Mouse (Mus musculus) small intestine, adult 2 months (tissue): ENCODE results near the gene Plekhb2.

Source experiments
- CTCF ChIP-seq: fragments of 200-500 bp; IDR thresholded peaks from 2 replicates; pipeline ENCODE4 v1.5.1; 2012; ENCODE audit warnings: low read depth, mild to moderate bottlenecking, control low read depth, inconsistent platforms, low read length, moderate library complexity, mixed read lengths; ENCODE audit not compliant: insufficient replicate concordance, insufficient read length; ENCODE audit errors: extremely low read depth
- POLR2A ChIP-seq: fragments of 200-500 bp; IDR thresholded peaks from 2 replicates; pipeline ENCODE4 v1.6.1; 2012; ENCODE audit warnings: low read depth, mild to moderate bottlenecking, control low read depth, inconsistent platforms, low read length, moderate library complexity

DNA sequence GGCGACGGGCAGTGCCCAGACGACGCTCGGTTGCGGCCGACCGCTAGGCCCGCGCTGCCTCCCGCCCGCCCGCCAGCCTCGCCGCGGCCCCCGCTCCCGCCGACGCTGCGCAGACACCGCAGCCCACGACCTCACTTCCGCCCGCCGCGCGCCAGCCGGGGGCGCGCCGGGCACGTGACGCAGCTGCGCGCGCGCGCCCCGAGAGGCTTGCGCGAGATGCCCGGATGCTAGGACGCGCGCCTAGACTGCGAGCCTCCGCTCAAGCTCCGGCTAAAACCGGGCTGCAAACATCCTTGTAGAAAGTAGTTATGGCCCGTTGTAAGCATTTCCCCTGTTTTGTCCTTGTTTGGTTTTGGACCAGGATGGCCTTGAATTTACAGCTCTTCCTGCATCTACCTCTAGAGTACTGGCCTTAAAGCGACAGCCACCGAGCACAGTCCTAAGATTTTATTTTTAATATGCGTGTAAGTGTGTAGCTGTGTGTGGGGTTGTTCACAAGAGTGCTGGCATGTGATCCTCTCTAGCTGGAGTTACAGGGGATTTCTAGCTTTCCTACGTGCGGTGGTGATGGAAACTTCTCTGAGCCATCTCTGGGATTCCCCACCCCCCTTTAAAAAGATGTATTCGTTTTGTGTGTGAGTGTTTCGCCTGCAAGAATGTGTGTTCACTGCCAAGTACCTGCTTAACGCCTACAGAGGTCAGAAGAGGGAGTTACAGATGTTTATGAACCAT lies 6.7 kb upstream of the Plekhb2 start, which contains the start of gene Fam168b:
- peak; percentile 85 for TF ChIP-seq POLR2A
- TF ChIP-seq CTCF = no peak
